Comparison of ENCODE assay signal across 10 mouse cellular contexts in genomic region chr2:22775213-22775612, GRCm38 (mm10). TPM values are rescaled to one million over a fixed set of nuclear protein-coding genes. Genes with fewer than 3 reads are reported as not detected.
DNase-seq lines count a peak whose midpoint lies in the region; ATAC-seq and TF ChIP-seq lines count a peak whose summit lies in the region.
"Had no signal": no experiment of that assay in that cellular context is flagged by ENCODE, and none has a peak within 500 bp of the region (broad histone marks: within the 10 kb centered on the region; RNA-seq: fewer than 3 reads in every experiment).

No protein-coding gene starts in this region.

- H3K27me3 ChIP-seq in kidney, embryonic 15.5 days: peaks cover 13% of the 10 kb centered on the region
- no peaks in the 10 kb centered on the region for H3K27me3 ChIP-seq in CH12.LX (replicated peaks)

- TF ChIP-seq RAD21 in CH12.LX (IDR thresholded peaks at IDR 0.05; ENCODE audit: low read depth, low read length): no peak

- peaks cover 16% of the 10 kb centered on the region for H3K79me2 ChIP-seq in CH12.LX (replicated peaks; ENCODE audit: control insufficient read depth, extremely low read depth, insufficient read depth, poor library complexity, severe bottlenecking)

- dilution Hi-C loops in CH12.LX (cut with MboI; ENCODE audit: extremely low pct_ligation_motif_present, extremely low pct_unique_long_range_greater_than_20kb, low sequenced_read_pairs): no loop called here

- ATAC-seq in kidney, embryonic 15.5 days (replicated peaks; ENCODE audit: low FRiP score): no peak

- no peaks in the 10 kb centered on the region for H3K36me3 ChIP-seq in kidney, embryonic 15.5 days
- H3K36me3 ChIP-seq in CH12.LX (replicated peaks in 1 of 2; ENCODE audit: control insufficient read depth in 1 of 2, insufficient read depth in 1 of 2, low read length in 1 of 2): peaks cover 0 to 17% of the 10 kb centered on the region in 2 experiments

- H3K27ac ChIP-seq in kidney, embryonic 15.5 days: no peak overlapping the region
- H3K27ac ChIP-seq in CH12.LX (ENCODE audit: insufficient read depth, low read depth): peak overlapping the region; percentile 91
- H3K27ac ChIP-seq in embryonic fibroblast, embryonic 13.5 days (ENCODE audit: insufficient read depth, low read length): peak overlapping the region; percentile 97

- no peak for TF ChIP-seq CTCF in CH12.LX (conservative IDR thresholded peaks at IDR 0.05 in 1 of 2, IDR thresholded peaks at IDR 0.05 in 1 of 2; ENCODE audit: low read depth in 2 of 2, low read length in 2 of 2)
- TF ChIP-seq CTCF in embryonic fibroblast, embryonic 13.5 days (IDR thresholded peaks at IDR 0.05; ENCODE audit: borderline replicate concordance, insufficient read depth, low read length): no peak

- in situ Hi-C loops in CH12.LX (cut with MboI; ENCODE audit: low pct_ligation_motif_present, low pct_unique_long_range_greater_than_20kb, low sequenced_read_pairs): no loop called here

- H3K9me3 ChIP-seq in kidney, embryonic 15.5 days (replicated peaks): no peaks in the 10 kb centered on the region
- no peaks in the 10 kb centered on the region for H3K9me3 ChIP-seq in CH12.LX (replicated peaks; ENCODE audit: low read length)

- 57% methylated on average over 8 of the region's 8 CpGs for WGBS in kidney, embryonic 15.5 days

- peaks cover 11% of the 10 kb centered on the region for H3K4me1 ChIP-seq in kidney, embryonic 15.5 days
- peaks cover 0 to 32% of the 10 kb centered on the region in 2 experiments; a peak in 2 of 4 replicates for H3K4me1 ChIP-seq in CH12.LX (ENCODE audit: control insufficient read depth in 1 of 2, insufficient read depth in 2 of 2)
- 0 out of 2 replicates have a peak, but pooled peaks cover 3% of the 10 kb centered on the region for H3K4me1 ChIP-seq in embryonic fibroblast, embryonic 13.5 days (ENCODE audit: control insufficient read depth, insufficient read depth, low read length)

- no peak; the same call in 1 of the 2 replicates for TF ChIP-seq POLR2A in CH12.LX (IDR thresholded peaks at IDR 0.05; ENCODE audit: low read depth, low read length)
- no peak for TF ChIP-seq POLR2A in embryonic fibroblast, embryonic 13.5 days (IDR thresholded peaks at IDR 0.05; ENCODE audit: low read depth, low read length)

- TF ChIP-seq EP300 in CH12.LX (IDR thresholded peaks at IDR 0.05; ENCODE audit: low read length): no peak

- H3K4me3 ChIP-seq in kidney, embryonic 15.5 days (replicated peaks): no peak overlapping the region
- H3K4me3 ChIP-seq in CH12.LX (replicated peaks in 1 of 3; ENCODE audit: low read depth in 2 of 3, low read length in 2 of 3, poor library complexity in 1 of 3): peak overlapping the region; percentile 59 to 81 (median 79)
- H3K4me3 ChIP-seq in embryonic fibroblast, embryonic 13.5 days (ENCODE audit: insufficient read depth, low read length): peak overlapping the region; percentile 50

- DNase-seq in kidney, adult 8-10 months: no peak
- peak; percentile 43 for DNase-seq in CH12.LX (ENCODE audit: extremely low read depth)
- peak; percentile 62 for DNase-seq in naive thymus-derived CD4-positive, alpha-beta T cell, adult 2 months (ENCODE audit: low read depth)
- DNase-seq in urinary bladder, postnatal 25 days (ENCODE audit: low spot score): no peak
- no peak for DNase-seq in urinary bladder, postnatal 4 days (ENCODE audit: low spot score in 2 of 2)
- no peak for DNase-seq in cerebellum, postnatal 25 days
- DNase-seq: cerebellum, postnatal 36 days; gastrocnemius, postnatal 14 days had no signal

- H3K4me2 ChIP-seq in kidney, embryonic 15.5 days: peak overlapping the region; percentile 88; the same call in 1 of the 2 replicates
- peak overlapping the region; percentile 96 for H3K4me2 ChIP-seq in CH12.LX (ENCODE audit: insufficient read depth, low read depth, poor library complexity, severe bottlenecking)

- no peak overlapping the region for H3K9ac ChIP-seq in kidney, embryonic 15.5 days
- H3K9ac ChIP-seq in CH12.LX (ENCODE audit: insufficient read depth, low read depth): peak overlapping the region; percentile 78

TF ChIP-seq in CH12.LX, 34 proteins besides CTCF, POLR2A, EP300 and RAD21:
- TF ChIP-seq BHLHE40 (IDR thresholded peaks at IDR 0.05; ENCODE audit: low read depth, low read length) (peak; percentile 1; the same call in 1 of the 2 replicates), MYC (IDR thresholded peaks at IDR 0.05; ENCODE audit: low read depth, low read length) (peak; percentile 76), ZNF384 (IDR thresholded peaks at IDR 0.05; ENCODE audit: low read depth, low read length) (no peak), MAX (IDR thresholded peaks at IDR 0.05; ENCODE audit: low read length) (0 out of 2 replicates have a peak, but pooled peaks have one; percentile 41)

RNA-seq across cellular contexts. Expression of gene Apbb1ip, which starts 1.3 kb away (rescaled TPM):
- polyA plus RNA-seq in kidney, embryonic 15.5 days (2015; fragmentation: Nextera tagmentation; extraction: Ambion mirVana): 2.4 and 2.5 TPM in 2 replicates
- total RNA-seq in CH12.LX (2012; rRNA removed) (4.0 and 5.6 TPM in 2 replicates), CH12.LX (2014; rRNA removed) (2.7 and 3.5 TPM in 2 replicates)
- 51.4 and 59.9 TPM in 2 replicates for polyA plus RNA-seq in CH12.LX (2012; ENCODE audit: insufficient read length, low read depth)
- polyA plus RNA-seq in embryonic fibroblast, embryonic 13.5 days (2011; ENCODE audit: insufficient read length, low read depth, missing spikeins): 34.8 and 40.6 TPM in 2 replicates

Comparison
In these comparisons a context has a peak if more than half of its experiments do, and no peak if none do; other contexts are left out.
1. DNase-seq: peak in CH12.LX (single experiment) and naive thymus-derived CD4-positive, alpha-beta T cell, adult 2 months (single experiment); none in kidney, adult 8-10 months (0 of 2), urinary bladder, postnatal 25 days (single experiment), urinary bladder, postnatal 4 days (0 of 2) and cerebellum, postnatal 25 days (0 of 2).
2. RNA of gene Apbb1ip, which starts 1.3 kb away (polyA plus RNA-seq): 51.4 to 59.9 TPM in CH12.LX and 34.8 to 40.6 TPM in embryonic fibroblast, embryonic 13.5 days; 2.4 to 2.5 TPM in kidney, embryonic 15.5 days; every median in the first group is over 10 times any median in the second.